Mouse (Mus musculus): ENCODE data around the gene Sp6.

DNA sequence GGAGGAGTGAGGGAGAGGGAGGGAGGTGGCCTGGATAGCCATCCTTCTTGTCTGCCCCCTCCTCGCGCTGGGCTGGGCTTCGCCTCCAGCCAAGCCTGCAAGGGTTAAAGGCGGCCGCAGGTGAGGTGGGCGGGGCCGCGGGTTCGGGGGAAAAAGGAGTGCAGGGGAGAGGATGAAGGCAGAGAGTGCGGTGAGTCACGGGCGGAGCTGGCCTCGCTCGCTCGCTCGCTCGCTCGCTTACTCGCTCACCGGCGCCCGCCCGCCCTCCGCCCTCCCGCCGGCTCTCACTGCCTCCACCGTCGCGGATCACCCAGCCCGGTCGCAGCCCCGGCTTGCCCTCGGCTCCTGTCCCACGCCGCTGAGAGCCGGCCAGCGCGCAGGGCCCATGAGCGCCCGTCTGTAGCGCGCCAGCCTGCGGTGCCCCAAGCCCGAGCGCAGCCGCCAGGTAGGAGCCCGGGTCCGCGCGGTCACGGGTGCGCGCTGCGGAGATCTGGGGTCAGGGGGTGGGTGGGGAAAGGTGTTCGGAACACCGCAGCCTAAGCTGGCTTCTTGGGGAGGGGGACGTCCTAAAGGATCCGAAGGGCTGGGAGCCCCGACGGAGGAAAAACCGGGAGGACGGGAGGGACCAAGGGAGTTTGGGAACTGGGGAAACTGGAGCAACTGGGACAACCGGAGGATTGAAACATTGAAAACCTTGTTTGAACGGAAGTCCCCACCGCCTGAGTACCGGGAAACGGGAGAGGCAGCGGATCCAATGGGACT, 5.6 kb downstream of the Sp6 start:
- no peak for TF ChIP-seq POLR2A (IDR thresholded peaks at IDR 0.05; ENCODE audit: borderline replicate concordance, insufficient read depth, low read length)
- no peak for TF ChIP-seq CTCF (IDR thresholded peaks at IDR 0.05; ENCODE audit: borderline replicate concordance, insufficient read depth, low read depth, low read length)

All from cerebellum, adult 2 months (tissue).